Mouse (Mus musculus) forebrain, embryonic 11.5 days (tissue): ENCODE measurements around the gene Neurog1. TPM values are rescaled to one million over a fixed set of nuclear protein-coding genes. Genes with fewer than 3 reads are reported as not detected.

ENCODE experiments used
- ATAC-seq: fragments of 200-750 bp; cut with Nextera tagmentation; replicated peaks from 2 replicates; pipeline ENCODE4 v1.8.0; 2017; ENCODE audit warnings: moderate TSS enrichment; ENCODE audit not compliant: low FRiP score
- DNase-seq: peaks from one replicate; pipeline ENCODE4 v3.0.0-alpha.2; 2017; ENCODE audit warnings: low spot score
- H3K27ac ChIP-seq: fragments of 300-500 bp; sonication (generic); 2 replicates; pipeline ENCODE4 v1.5.1; 2014; ENCODE audit warnings: low read depth, low read length
- H3K27me3 ChIP-seq: fragments of 300-500 bp; sonication (generic); 2 replicates; pipeline ENCODE4 v1.6.1; 2014; ENCODE audit warnings: mild to moderate bottlenecking, low read length, mixed read lengths; ENCODE audit not compliant: control insufficient read depth, insufficient read depth
- H3K36me3 ChIP-seq: fragments of 300-500 bp; sonication (generic); 2 replicates; pipeline ENCODE4 v1.6.1; 2014; ENCODE audit warnings: mild to moderate bottlenecking, low read length, moderate library complexity, mixed read lengths; ENCODE audit not compliant: control insufficient read depth, insufficient read depth
- H3K4me1 ChIP-seq: fragments of 300-500 bp; sonication (generic); replicated peaks from 2 replicates; pipeline ENCODE4 v1.6.1; 2014; ENCODE audit warnings: low read length, mixed read lengths; ENCODE audit not compliant: control insufficient read depth, insufficient read depth
- H3K4me2 ChIP-seq: fragments of 300-500 bp; sonication (generic); 2 replicates; pipeline ENCODE4 v1.6.1; 2014; ENCODE audit warnings: low read depth, mild to moderate bottlenecking, low read length, moderate library complexity, mixed read lengths; ENCODE audit not compliant: severe bottlenecking
- H3K4me3 ChIP-seq: fragments of 300-500 bp; sonication (generic); 2 replicates; pipeline ENCODE4 v1.5.1; 2014; ENCODE audit warnings: low read depth, low read length
- H3K9ac ChIP-seq: fragments of 300-500 bp; sonication (generic); 2 replicates; pipeline ENCODE4 v1.6.1; 2014; ENCODE audit warnings: low read length
- H3K9me3 ChIP-seq: fragments of 300-500 bp; sonication (generic); 2 replicates; pipeline ENCODE4 v1.6.1; 2016; ENCODE audit warnings: low read length, mixed read lengths; ENCODE audit not compliant: control insufficient read depth
- WGBS: fragments of 180-500 bp; shearing (Covaris S2); extraction: QIAGEN DNeasy Blood & Tissue Kit; methylation state at CpG from one replicate; pipeline ENCODE4 v1.1.7; 2014; 5-methylcytosine and 5-hydroxymethylcytosine counted together
- polyA plus RNA-seq: library from polyadenylated mRNA; unstranded; fragments of >200 nt; fragmentation: Nextera tagmentation; extraction: Ambion mirVana; gene quantifications from 2 replicates; pipeline ENCODE4 v1.2.1, GENCODE M21; 2014

Gene Neurog1
- polyA plus RNA-seq: 27.6 and 33.2 TPM in 2 replicates

- Histone ChIP-seq H3K9ac (peak within 1 kb of the TSS; percentile 48), H3K4me3 (peak within 1 kb of the TSS; percentile 32), H3K27ac (peak within 1 kb of the TSS; percentile 74), H3K4me1 (peaks cover 25% of the 10 kb centered on the region), H3K9me3 (no peaks in the 10 kb centered on the region), H3K36me3 (no peaks in the 10 kb centered on the region), H3K27me3 (peaks cover 94% of the 10 kb centered on the region), H3K4me2 (peak within 1 kb of the TSS; percentile 44)
- WGBS: under 1% methylated on average over 60 of the region's 65 CpGs
- DNase-seq: peak; percentile 93
- peak; percentile 90 for ATAC-seq
Observed at GRCm38 (mm10) chr13:56251924-56252619, at the start of gene Neurog1. Gene Neurog1 (minus strand): TSS chr13:56252163.

DNA sequence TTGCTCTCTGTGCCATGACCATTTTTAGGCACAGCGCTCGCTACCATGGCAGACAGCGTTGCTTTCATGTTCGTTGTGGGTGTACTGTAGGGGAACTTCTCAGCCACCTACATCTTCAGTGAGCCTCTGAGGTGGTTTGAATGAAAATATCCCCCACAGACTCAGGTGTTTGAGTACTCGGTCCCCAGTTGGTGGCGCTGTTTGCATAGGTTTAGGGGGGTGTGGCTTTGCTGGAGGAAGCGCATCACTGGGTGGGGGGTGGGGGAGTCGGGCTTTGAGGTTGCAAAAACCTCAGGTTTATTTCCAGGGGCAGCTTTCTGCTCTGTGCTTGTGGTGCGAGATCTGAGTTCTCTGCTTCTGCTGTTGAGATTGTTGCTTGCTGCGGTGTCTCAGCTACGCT lies 47.4 kb upstream of the Neurog1 start:
- no peak for DNase-seq
- no peak for ATAC-seq
- H3K27me3 ChIP-seq: peaks cover 34% of the 10 kb centered on the region
- peaks cover 13% of the 10 kb centered on the region; the same call in 1 of the 2 replicates for H3K4me1 ChIP-seq
- no peak overlapping the region for H3K27ac ChIP-seq
- WGBS: 93% methylated on average over 11 of the region's 11 CpGs
- H3K9ac ChIP-seq: no peak overlapping the region
- H3K4me2 ChIP-seq: no peak overlapping the region
- H3K36me3 ChIP-seq: no peaks in the 10 kb centered on the region
- no peak overlapping the region for H3K4me3 ChIP-seq
- H3K9me3 ChIP-seq: no peaks in the 10 kb centered on the region

GRCm38 (mm10) chr13:56296659-56297020 lies 44.7 kb upstream of the Neurog1 start:
- no peak overlapping the region for H3K27ac ChIP-seq
- 5% methylated on average over 8 of the region's 8 CpGs for WGBS
- no peaks in the 10 kb centered on the region for H3K36me3 ChIP-seq
- H3K27me3 ChIP-seq: peaks cover 52% of the 10 kb centered on the region
- H3K4me1 ChIP-seq: peaks cover 13% of the 10 kb centered on the region; the same call in 1 of the 2 replicates
- H3K4me2 ChIP-seq: peak overlapping the region; percentile 75
- H3K9me3 ChIP-seq: no peaks in the 10 kb centered on the region
- peak overlapping the region; percentile 52 for H3K9ac ChIP-seq
- no peak for ATAC-seq
- DNase-seq: no peak
- H3K4me3 ChIP-seq: peak overlapping the region; percentile 40

DNA sequence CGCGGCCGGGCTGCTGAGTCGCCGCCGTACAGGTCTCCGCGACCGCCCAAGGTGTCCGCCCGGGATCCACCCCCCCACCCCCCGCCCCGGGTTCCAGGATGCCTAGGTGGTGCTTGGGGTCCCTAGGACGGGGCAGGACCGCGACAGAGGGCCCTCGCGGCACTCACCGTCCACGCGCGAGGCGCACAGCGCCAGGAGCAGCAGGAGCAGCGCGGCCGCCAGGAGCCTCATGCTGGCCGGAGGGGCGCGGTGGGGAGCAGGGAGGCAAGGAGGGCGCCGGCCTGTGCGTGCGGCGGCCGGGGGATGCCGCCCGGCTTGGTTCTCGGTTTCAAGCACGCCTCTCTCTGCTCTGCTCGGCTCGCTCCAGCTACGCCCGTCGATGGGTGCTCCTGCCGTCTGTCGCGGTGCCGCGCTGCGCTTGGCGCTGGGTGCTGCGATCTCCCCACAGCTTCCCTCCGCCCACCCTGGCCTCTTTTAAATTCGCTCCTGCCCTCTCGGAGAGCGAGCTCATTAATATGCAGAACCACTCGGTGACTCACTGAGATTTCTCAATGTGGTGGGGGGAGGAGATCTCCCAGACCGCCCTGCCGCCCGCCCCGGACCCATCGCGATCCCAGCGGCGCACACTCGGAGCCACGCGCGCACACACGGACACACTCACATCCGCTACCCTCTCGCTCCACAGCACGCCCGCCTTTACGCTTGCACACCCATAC lies 44.1 kb upstream of the Neurog1 start, which contains the start of gene Cxcl14:
TSS of gene Cxcl14 (minus strand) at position 609 of the 716 bp plus-strand sequence.
- Histone ChIP-seq H3K9ac (peak within 1 kb of the TSS; percentile 52), H3K9me3 (no peaks in the 10 kb centered on the region), H3K27ac (no peak within 1 kb of the TSS), H3K27me3 (peaks cover 53% of the 10 kb centered on the region), H3K4me3 (peak within 1 kb of the TSS; percentile 40), H3K36me3 (no peaks in the 10 kb centered on the region), H3K4me1 (peaks cover 13% of the 10 kb centered on the region; the same call in 1 of the 2 replicates), H3K4me2 (peak within 1 kb of the TSS; percentile 75)
- peak; percentile 53 for ATAC-seq
- WGBS: 1% methylated on average over 59 of the region's 76 CpGs
- DNase-seq: peak; percentile 73

DNA sequence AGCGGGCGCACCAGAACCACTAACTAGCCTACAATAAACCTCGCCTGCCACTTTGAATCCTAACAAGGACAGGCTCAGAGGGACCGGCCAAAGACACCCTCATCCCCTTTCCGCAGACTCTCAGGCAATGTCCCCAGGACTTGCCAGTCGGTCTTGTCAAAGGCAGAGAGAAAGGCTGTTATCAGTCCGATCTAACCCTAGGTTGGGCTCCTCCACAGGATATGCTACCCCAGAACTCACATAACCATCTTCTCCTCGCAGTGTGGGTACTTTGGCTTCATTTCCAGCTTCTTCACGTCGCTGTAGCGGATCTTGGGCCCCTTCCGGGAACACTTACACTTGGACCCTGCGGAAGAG lies 43.6 kb upstream of the Neurog1 start:
- no peaks in the 10 kb centered on the region for H3K36me3 ChIP-seq
- peak overlapping the region; percentile 52 for H3K9ac ChIP-seq
- peaks cover 13% of the 10 kb centered on the region; the same call in 1 of the 2 replicates for H3K4me1 ChIP-seq
- peak overlapping the region; percentile 75 for H3K4me2 ChIP-seq
- no peaks in the 10 kb centered on the region for H3K9me3 ChIP-seq
- 4% methylated on average over 13 of the region's 13 CpGs for WGBS
- DNase-seq: peak; percentile 58
- H3K4me3 ChIP-seq: peak overlapping the region; percentile 40
- ATAC-seq: no peak
- H3K27ac ChIP-seq: no peak overlapping the region
- peaks cover 53% of the 10 kb centered on the region for H3K27me3 ChIP-seq

DNA sequence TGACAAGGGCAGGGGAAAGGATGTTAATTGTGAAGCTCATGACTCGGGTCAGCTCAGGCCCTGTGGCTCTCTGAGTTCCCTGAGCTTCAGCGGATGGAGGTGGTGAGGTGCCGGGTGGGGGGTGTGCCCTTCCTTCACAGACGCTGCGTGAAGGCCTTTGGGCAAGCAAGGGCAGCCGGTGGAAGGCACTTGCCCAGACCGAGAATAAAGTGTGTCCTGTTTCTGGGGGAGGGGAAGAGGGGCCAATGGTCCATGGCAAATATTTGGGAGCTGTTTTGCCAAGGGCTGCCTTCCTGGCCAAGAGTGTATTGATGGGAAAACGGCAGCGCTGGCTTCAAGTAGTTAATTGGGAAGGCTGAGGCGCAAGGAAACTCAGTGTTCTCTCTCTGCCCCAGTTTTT lies 42.9 kb upstream of the Neurog1 start:
- H3K27me3 ChIP-seq: peaks cover 53% of the 10 kb centered on the region
- ATAC-seq: no peak
- peaks cover 13% of the 10 kb centered on the region; the same call in 1 of the 2 replicates for H3K4me1 ChIP-seq
- DNase-seq: peak; percentile 55
- peak overlapping the region; percentile 75; the same call in 1 of the 2 replicates for H3K4me2 ChIP-seq
- 2% methylated on average over 10 of the region's 10 CpGs for WGBS
- H3K27ac ChIP-seq: no peak overlapping the region
- no peak overlapping the region for H3K9ac ChIP-seq
- H3K9me3 ChIP-seq: peaks cover 3% of the 10 kb centered on the region; the same call in 1 of the 2 replicates
- H3K4me3 ChIP-seq: no peak overlapping the region
- H3K36me3 ChIP-seq: no peaks in the 10 kb centered on the region

DNA sequence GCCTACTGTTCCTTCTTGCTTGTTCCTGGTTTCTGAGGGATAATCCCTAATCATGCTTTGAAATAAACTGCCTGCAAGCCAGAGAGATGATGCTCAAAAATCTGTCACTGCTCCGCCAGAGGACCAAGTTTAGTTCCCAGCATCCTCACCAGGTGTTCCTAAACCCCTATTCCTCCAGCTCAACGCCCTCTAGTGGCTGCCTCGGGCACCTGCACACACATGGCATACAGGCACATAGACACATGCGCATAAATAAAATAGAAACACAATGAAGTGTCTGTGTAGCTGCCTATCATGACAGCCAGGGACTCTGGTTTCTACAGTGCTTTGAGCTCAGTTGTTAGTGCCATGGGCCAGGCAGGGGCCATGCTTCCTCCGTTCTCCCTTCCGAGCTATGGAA lies 38.0 kb upstream of the Neurog1 start:
- H3K4me3 ChIP-seq: no peak overlapping the region
- H3K27me3 ChIP-seq: peaks cover 25% of the 10 kb centered on the region
- no peaks in the 10 kb centered on the region; the same call in 1 of the 2 replicates for H3K4me1 ChIP-seq
- no peak overlapping the region for H3K9ac ChIP-seq
- no peaks in the 10 kb centered on the region for H3K36me3 ChIP-seq
- no peak overlapping the region for H3K27ac ChIP-seq
- no peak for ATAC-seq
- 88% methylated on average over 6 of the region's 6 CpGs for WGBS
- peaks cover 3% of the 10 kb centered on the region; the same call in 1 of the 2 replicates for H3K9me3 ChIP-seq
- DNase-seq: no peak
- no peak overlapping the region for H3K4me2 ChIP-seq

GRCm38 (mm10) chr13:56289261-56289660 lies 37.3 kb upstream of the Neurog1 start:
- ATAC-seq (no peak), DNase-seq (no peak)
- H3K4me3 ChIP-seq: no peak overlapping the region
- H3K4me1 ChIP-seq: no peaks in the 10 kb centered on the region
- no peak overlapping the region for H3K4me2 ChIP-seq
- peaks cover 3% of the 10 kb centered on the region; the same call in 1 of the 2 replicates for H3K9me3 ChIP-seq
- 66% methylated on average over 11 of the region's 11 CpGs for WGBS
- peaks cover 18% of the 10 kb centered on the region for H3K27me3 ChIP-seq
- no peaks in the 10 kb centered on the region for H3K36me3 ChIP-seq
- H3K27ac ChIP-seq: no peak overlapping the region
- no peak overlapping the region for H3K9ac ChIP-seq
